Mouse (Mus musculus) adrenal gland (tissue): ENCODE measurements around the gene Ube3b.

ENCODE experiments used
- intact Hi-C: fragments of 180-260 bp; cut with DNase I; formaldehyde crosslinking; loops from one replicate; pipeline ENCODE4 v1.15.1; 2025

Gene Ube3b

GRCm38 (mm10) chr5:114421561-114422298, 41.3 kb downstream of the Ube3b start:
- intact Hi-C loops: no loop called here

DNA sequence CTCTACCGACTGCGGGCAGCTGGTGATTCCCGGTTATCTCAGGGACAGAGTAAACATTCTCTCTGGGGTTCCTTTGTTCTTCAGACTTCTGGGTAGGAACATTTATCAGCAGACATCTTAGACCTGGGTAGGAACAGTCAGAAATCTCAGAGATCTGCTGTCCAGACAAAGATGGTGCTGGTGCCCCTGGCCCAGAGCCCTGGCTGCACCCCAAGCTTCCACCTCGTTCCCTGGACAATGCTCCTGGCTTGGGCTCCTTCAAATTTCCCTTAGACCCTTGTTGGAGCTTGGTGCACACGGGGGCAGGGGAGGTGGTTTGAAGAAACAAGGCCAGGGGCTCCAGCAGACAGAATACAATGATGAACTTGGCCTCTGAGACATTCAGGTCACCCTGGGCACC, 42.2 kb downstream of the Ube3b start:
- intact Hi-C loops: no loop called here

- intact Hi-C loops: no loop called here
Observed at GRCm38 (mm10) chr5:114423961-114424360, 43.6 kb downstream of the Ube3b start.

DNA sequence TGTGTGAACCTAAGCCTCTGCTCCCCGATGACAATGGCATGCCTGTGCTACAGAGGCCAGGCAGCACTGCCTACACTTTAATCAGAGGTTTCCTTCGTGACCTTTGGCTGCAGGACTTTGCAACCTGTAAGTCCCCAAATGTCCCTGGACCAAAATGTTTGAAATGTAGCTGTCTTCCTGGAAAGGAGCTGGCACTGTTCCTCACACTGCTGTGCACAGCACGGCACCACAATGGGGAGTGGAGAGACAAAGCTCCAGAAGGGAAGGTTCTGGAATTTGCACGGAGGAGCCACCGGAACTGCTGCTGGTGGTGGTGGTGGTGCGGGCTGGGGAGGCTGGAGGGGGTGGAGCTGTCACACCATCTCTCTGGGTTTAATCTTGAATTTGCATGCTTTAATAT, 46.3 kb downstream of the Ube3b start:
- intact Hi-C loops: no loop called here

- intact Hi-C loops: no loop called here
Observed at GRCm38 (mm10) chr5:114428621-114429020, 48.2 kb downstream of the Ube3b start.

- intact Hi-C loops: no loop called here
Observed at GRCm38 (mm10) chr5:114429781-114430180, 49.4 kb downstream of the Ube3b start.

DNA sequence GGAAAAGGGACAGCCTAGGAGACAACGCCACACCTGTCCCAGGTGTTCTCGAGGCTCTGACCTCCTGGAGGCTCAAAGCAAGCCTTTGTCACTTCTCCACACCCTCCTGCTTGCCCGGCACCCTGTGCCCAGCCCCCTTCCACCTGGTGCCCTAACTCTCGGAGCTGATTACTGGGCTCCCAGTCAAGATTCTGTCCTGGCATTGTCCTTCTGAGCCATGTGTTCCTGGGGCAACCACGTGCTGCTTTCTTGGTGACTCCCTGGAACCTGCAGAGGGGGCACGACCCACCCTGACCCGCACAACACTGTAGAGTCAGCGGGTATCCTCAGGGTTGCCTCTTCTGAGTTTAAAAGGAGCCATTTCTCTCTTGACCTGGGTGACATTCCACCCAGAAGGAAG, 54.0 kb downstream of the Ube3b start:
- intact Hi-C loops: no loop called here

- intact Hi-C loops: no loop called here
Observed at GRCm38 (mm10) chr5:114435588-114435987, 55.2 kb downstream of the Ube3b start.

- intact Hi-C loops: no loop called here
Observed at GRCm38 (mm10) chr5:114443566-114444367, 63.4 kb downstream of the Ube3b start, which contains the start of the genes Mmab and Mvk. Mmab (minus strand) TSS chr5:114444060. Mvk (plus strand) TSS chr5:114444269.

GRCm38 (mm10) chr5:114444368-114444692, 63.9 kb downstream of the Ube3b start:
- intact Hi-C loops: no loop called here

DNA sequence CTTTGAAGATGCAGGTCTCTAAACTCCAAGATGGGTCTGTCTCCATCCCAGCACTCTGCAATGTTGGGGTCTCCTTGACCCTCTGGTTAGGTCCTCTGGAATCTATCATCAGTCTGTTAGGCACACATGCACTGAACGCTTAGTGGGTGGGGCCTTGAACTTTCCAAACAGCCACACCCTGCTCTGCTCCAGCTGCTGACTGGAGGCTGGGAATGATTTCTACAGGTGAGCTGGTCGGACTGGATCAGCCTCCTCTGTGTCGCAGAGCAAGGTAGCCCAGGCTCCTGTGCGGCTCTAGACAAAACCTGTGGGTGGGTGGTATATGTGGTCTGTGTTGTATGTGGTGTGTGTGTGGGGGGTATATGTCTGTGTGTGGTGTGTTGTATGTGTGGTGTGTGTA, 68.6 kb downstream of the Ube3b start:
- intact Hi-C loops: no loop called here

- intact Hi-C loops: no loop called here
Observed at GRCm38 (mm10) chr5:114456287-114456686, 75.9 kb downstream of the Ube3b start.

- intact Hi-C loops: no loop called here
Observed at GRCm38 (mm10) chr5:114456995-114457605, 76.7 kb downstream of the Ube3b start.

DNA sequence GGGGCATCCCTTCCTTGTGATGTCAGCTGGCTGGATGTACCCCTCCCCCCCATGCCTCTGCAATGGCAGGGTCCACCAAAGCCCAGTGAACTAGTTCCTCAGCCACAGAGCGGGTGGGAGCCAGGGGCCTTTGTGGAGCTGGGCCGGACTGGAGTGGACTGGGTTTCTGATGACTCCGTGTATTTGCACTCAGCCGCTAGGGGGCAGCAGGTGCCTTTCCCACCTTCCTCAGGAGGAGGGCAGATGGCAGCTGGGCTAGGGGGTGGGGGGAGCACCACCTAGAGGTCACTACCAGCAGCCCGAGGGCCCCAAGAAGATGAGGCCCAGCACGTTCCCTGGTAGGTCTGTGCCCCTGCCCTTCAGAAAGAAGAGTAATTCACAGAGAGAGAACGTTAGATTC, 80.8 kb downstream of the Ube3b start:
- intact Hi-C loops: loop anchor here (5.0 kb wide), 2 partner anchors 106 to 156 kb away; partner anchors contain the start of gene Fam222a

DNA sequence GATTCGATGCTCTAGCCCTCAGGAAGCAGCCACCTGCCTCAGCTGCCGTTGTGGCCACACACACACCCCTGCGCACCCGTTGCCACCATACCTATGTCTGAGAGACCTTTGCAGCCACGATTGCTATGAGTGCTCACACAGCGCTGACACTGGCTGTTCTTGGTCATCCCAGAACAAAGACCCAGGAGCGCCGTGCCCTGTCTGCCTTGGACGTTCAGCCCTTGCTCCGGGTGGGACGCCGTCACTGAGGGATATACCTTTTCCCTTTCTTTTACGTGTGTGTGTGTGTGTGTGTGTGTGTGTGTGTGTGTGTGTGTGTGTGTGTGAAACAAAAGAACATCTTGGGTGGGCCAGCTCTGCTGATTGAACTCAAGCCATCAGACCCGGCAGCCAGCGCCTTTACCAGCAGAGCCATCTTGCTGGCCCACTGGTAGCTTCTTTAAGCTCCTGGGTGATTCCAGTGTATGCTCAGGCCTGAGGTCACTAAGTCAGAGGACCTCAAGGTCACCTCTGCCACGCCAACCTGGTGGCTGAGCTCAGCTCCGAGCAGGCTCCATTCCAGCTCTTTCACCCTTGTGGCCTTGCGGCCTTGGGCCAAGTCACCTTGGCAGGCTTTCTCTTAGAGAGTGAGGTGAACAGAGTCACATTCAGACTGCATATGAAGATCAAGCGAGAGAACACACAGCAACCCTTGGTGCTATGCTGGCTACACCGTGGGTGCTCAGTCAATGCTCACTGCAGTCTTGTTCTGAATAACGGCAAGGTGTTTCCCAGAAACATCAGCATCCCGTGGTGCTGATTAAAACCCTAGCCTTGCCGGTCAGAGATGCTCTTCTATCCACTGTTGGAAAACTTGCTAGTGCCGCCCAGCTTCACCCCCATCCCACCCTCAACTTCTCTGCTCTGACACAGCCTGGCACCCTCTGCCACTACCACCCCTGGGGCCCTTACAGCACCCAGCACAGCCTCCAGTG, 81.9 kb downstream of the Ube3b start:
- intact Hi-C loops: loop anchor here (5.0 kb wide), 2 partner anchors 105 to 155 kb away; partner anchors contain the start of gene Fam222a

GRCm38 (mm10) chr5:114464561-114464960, 84.2 kb downstream of the Ube3b start:
- intact Hi-C loops: loop anchor here (5.0 kb wide), 2 partner anchors 103 to 153 kb away; partner anchors contain the start of gene Fam222a

DNA sequence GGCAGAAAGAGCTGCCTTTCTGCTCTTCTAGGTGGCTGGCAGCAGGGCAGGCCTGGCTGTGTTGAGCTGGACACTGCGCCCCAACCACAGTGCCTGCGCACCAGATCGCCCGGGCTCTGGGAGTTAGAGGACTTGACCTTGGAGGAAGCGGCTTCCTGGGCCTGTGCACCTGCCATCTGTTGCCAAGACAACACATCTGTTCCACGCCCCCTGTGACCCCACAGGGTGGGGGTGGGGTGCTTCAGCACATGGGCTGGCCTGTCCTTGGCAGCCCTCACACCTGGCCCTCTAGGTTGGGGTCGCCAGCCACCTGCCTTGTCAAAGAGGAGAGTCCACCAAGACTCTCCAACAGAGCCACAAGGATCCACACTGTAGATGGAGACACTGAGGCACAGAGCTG, 85.2 kb downstream of the Ube3b start:
- intact Hi-C loops: no loop called here

GRCm38 (mm10) chr5:114467019-114467418, 86.6 kb downstream of the Ube3b start:
- intact Hi-C loops: no loop called here

DNA sequence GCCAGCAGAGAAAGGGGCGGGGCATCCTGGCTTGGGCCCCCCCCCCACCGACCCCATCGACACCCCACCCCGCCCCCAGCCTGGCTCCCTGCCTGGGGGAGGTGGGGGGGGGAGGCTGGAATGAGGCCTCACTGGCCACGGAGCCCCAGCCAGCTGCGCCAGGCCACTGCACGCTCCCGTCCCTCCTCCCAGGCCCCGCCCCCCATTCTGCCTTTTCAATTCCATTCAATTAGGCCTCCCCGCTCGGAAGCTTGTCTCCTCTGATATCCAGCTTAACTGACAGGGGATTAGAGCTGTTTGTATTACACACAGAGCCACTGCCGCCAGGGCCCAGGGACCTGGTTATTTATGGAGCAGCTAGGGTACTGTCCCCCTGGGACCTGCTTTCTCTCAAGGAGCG, 87.0 kb downstream of the Ube3b start:
- intact Hi-C loops: no loop called here

GRCm38 (mm10) chr5:114468007-114468406, 87.6 kb downstream of the Ube3b start:
- intact Hi-C loops: no loop called here

- intact Hi-C loops: no loop called here
Observed at GRCm38 (mm10) chr5:114470359-114470758, 90.0 kb downstream of the Ube3b start.
